Mouse (Mus musculus) CH12.LX (cell line): ENCODE results near the gene Gm3194. TPM values are rescaled to one million over a fixed set of nuclear protein-coding genes. Genes with fewer than 3 reads are reported as not detected.

Source experiments
- polyA plus RNA-seq: library from polyadenylated mRNA; unstranded; fragments of >175 nt; gene quantifications from 2 replicates; pipeline ENCODE4 v1.2.1, GENCODE M21; 2012; ENCODE audit warnings: low read depth; ENCODE audit not compliant: insufficient read length
- total RNA-seq, 2 experiments: library from RNA; depleted of rRNA; stranded (reverse); fragments of 300-350 nt in 1 of 2; fragments of >200 nt in 1 of 2; gene quantifications; 2 replicates each; pipeline ENCODE4 v1.2.3; 2012 to 2014

The Gm3194 gene
- total and polyA plus RNA-seq, 3 experiments = not detected

Other genes with a start within 250 kb of the Gm3194 start
- not detected in 2 replicates for gene Gm3526, start 194.9 kb downstream of the Gm3194 start, total RNA-seq (2012; rRNA removed)
- gene Gm3526, start 194.9 kb downstream of the Gm3194 start, total RNA-seq (2014; rRNA removed) = not detected in 2 replicates
- gene Gm3526, start 194.9 kb downstream of the Gm3194 start, polyA plus RNA-seq = not detected in 2 replicates
- not detected in 2 replicates for gene Gm3542, start 120.5 kb downstream of the Gm3194 start, total RNA-seq (2012; rRNA removed)
- not detected in 2 replicates for gene Gm3542, start 120.5 kb downstream of the Gm3194 start, total RNA-seq (2014; rRNA removed)
- gene Gm3542, start 120.5 kb downstream of the Gm3194 start, polyA plus RNA-seq = not detected in 2 replicates
- gene Gm3500, start 66.4 kb downstream of the Gm3194 start, total RNA-seq (2012; rRNA removed) = not detected in 2 replicates
- not detected in 2 replicates for gene Gm3500, start 66.4 kb downstream of the Gm3194 start, total RNA-seq (2014; rRNA removed)
- not detected in 2 replicates for gene Gm3500, start 66.4 kb downstream of the Gm3194 start, polyA plus RNA-seq
- gene Gm8246, start 22.4 kb upstream of the Gm3194 start, total RNA-seq (2012; rRNA removed) = not detected in 2 replicates
- gene Gm8246, start 22.4 kb upstream of the Gm3194 start, total RNA-seq (2014; rRNA removed) = not detected in 2 replicates
- gene Gm8246, start 22.4 kb upstream of the Gm3194 start, polyA plus RNA-seq = not detected in 2 replicates
- gene Gm3187, start 28.7 kb upstream of the Gm3194 start, total RNA-seq (2012; rRNA removed) = not detected in 2 replicates
- gene Gm3187, start 28.7 kb upstream of the Gm3194 start, total RNA-seq (2014; rRNA removed) = not detected in 2 replicates
- gene Gm3187, start 28.7 kb upstream of the Gm3194 start, polyA plus RNA-seq = not detected in 2 replicates
- gene Gm3488, start 46.2 kb upstream of the Gm3194 start, total RNA-seq (2012; rRNA removed) = not detected in 2 replicates
- not detected in 2 replicates for gene Gm3488, start 46.2 kb upstream of the Gm3194 start, total RNA-seq (2014; rRNA removed)
- gene Gm3488, start 46.2 kb upstream of the Gm3194 start, polyA plus RNA-seq = not detected in 2 replicates
- gene Gm3532, start 83.0 kb upstream of the Gm3194 start, total RNA-seq (2012; rRNA removed) = not detected in 2 replicates
- gene Gm3532, start 83.0 kb upstream of the Gm3194 start, total RNA-seq (2014; rRNA removed) = not detected in 2 replicates
- not detected in 2 replicates for gene Gm3532, start 83.0 kb upstream of the Gm3194 start, polyA plus RNA-seq
- gene Gm8265, start 177.6 kb upstream of the Gm3194 start, total RNA-seq (2012; rRNA removed) = not detected in 2 replicates
- gene Gm8265, start 177.6 kb upstream of the Gm3194 start, total RNA-seq (2014; rRNA removed) = not detected in 2 replicates
- gene Gm8265, start 177.6 kb upstream of the Gm3194 start, polyA plus RNA-seq = not detected in 2 replicates
- not detected in 2 replicates for gene Gm9603, start 232.0 kb upstream of the Gm3194 start, total RNA-seq (2012; rRNA removed)
- gene Gm9603, start 232.0 kb upstream of the Gm3194 start, total RNA-seq (2014; rRNA removed) = not detected in 2 replicates
- gene Gm9603, start 232.0 kb upstream of the Gm3194 start, polyA plus RNA-seq = not detected in 2 replicates